Mouse (Mus musculus) inflammation-experienced regulatory T-cells, adult 6 months (primary cell): ENCODE measurements around the gene C130074G19Rik. TPM values are rescaled to one million over a fixed set of nuclear protein-coding genes. Genes with fewer than 3 reads are reported as not detected.

Experiments used
- ATAC-seq: one replicate; pipeline ENCODE4 v1.8.0; 2017
- polyA plus RNA-seq, 3 experiments: library from polyadenylated mRNA; unstranded; fragments of 100-300 nt; shearing (Covaris generic); gene quantifications; one replicate each; pipeline ENCODE4 v1.2.1; 2017

Gene C130074G19Rik
- polyA plus RNA-seq: not detected

DNA sequence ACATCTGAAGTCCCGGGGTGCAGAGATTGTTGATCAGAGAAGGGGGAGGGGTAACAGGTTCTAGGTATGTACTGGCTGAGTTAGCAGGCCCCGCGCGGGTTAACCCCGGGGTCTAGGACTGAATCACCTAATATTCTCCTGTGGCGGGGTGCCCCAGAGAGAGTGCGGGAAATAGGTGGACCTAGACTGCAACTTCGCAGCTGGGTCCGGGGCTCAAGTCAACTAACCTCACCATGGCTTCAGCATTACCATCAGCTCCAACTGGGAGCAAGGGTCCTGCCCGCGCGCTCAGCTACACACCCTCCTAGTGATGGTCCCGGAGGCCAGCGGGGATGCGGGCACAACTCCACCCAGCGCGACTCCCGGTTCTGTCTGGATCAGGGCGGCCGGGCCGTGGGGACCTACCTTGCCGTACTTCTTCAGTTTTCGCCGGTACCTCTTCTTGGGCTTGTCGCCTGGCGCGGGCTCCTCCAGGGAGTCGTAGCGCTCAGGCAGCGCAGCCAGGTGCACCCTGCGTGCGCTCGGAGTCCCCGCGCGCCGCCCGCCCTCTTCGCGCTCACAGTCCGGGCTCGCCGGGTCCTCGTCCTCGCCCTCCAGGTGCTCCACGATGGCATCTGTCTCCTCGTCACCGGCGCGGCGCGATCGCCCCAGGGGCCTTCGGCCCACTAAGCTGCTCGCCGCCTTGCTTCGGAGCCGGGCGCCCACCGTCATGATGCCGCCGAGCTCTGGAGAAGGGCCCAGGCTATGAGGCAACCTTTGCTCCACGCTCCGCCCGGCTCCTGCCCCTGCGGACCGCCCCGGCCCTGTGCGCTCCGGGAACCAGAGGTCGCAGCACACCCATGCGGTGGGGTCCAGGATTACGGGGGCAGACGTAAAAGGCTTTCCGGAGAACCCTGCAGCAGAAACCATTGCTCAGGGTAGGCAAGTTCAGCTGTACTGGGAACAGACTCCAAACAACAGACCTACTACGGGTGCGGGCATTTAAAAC, at the start of gene C130074G19Rik:
TSS of gene C130074G19Rik (minus strand) at position 938 of the 988 bp plus-strand sequence.
- no peak for ATAC-seq

DNA sequence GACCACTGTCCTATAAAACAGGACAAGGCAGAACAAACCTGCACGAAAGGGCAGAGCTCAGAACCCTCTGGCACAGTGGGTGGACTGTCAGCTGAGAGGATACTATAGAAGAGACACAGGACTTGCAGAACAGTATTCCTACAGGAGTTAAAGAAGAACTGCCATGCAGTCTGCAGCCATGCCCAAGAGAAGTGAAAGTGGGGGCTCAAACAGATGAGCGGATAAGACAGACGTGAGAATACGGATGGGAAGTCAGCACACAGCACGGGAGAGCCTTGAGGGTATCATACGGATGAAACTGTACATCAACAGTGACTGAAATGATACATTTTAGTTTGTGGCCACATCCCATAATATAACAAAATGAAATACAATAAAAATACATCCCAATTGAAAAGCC, 48.1 kb upstream of the C130074G19Rik start:
- no peak for ATAC-seq

DNA sequence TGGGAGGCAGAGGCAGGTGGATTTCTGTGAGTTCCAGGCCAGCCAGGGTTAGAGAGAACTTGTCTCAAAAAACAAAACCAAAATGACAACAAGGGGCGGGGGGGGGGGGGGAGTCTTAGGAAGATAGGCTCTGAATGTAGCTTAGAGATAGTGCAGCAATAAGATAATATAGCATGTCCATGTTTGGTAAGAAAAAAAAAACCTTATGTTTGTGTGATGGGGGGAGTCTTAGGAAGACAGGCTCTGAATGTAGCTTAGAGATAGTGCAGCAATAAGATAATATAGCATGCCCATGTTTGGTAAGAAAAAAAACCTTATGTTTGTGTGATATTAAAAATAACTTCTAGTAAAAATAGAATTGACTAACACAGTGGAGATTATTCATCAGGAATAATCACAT, 45.4 kb upstream of the C130074G19Rik start:
- ATAC-seq: no peak

DNA sequence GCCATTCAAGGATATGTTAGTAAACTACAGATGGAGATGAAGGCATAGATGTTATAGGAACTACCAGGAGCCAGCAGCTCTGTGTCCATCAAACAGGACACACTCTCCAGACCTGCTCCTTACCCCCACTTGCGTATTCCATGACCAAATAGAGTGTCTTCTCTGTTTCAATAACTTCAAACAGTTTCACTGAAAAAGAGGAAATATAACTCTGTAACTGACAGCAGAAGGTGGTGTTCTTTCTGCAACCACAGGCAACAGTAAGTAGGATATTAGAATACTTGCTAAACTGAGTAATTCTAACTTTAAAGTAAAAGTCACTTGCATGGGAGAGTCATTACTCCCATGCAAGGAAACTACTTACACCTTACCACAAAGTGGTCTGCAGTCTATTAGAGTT, 44.9 kb upstream of the C130074G19Rik start:
- ATAC-seq: no peak

DNA sequence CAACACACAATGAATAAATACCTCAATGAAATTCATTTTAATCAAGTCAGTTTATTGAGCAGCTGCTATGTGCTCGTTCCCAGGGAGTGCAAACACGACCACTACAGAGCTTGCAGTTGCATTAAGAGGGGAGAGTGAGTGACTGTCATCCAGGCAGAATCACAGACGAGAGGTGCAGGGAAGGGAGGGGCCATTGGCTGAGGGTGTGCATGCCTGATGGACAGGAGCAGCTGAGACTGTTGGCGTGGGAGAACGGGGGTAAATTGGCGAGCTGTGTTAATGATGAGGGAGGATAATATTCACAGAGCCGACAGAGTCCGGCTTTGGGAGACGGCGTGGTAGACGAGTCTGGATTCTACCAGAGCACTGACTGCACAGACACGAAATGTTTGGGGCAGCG, 39.8 kb upstream of the C130074G19Rik start:
- ATAC-seq: no peak

DNA sequence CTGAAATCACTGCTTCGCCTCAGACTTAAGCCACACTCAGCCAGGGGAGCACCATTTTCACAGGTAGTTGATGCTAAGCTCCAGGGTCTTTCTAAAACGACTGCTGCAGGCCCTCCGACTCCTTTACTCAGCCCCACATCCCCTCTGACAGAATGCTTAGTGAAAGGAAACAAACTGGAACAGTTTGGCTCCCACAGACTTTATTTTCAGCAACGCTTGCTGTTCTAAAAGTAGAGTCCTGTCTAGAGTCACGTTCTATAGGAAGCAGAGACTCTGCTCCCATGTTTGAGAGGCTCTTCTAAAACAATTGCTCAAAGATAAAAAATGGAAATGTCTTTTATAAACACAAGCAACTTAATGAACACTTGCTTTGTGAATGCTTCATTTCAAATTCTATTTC, 37.0 kb upstream of the C130074G19Rik start:
- no peak for ATAC-seq

DNA sequence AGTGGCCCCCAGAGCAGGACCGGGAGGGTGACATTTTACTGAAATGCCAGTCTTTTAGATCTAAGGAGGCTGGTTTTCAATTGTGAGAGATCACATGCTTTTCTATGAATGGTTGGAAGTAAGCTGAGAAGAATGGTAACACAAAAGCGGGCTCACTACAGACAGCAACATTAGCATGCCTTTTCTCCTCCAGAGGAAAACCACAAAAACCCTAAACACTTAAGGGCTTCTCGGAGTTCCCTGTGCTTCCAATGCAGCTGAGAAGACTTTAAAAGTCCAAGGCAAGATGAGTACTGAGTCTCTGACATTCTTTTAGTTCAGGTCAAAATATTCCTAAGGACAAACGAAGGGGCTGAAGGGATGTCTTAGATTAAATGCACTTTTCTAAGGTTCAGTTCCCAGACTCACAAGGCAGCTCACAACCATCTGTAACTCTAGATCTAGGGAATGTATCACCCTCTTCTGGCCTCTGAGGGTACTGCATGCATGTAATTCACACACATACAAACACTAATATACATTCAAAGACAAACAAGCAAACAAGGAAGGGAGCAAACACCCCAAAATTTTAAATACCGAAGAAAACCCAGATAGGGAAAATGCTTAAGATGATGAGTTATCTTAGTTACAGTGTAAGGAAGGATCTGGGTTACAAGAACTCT, 35.3 kb upstream of the C130074G19Rik start:
- ATAC-seq: no peak

DNA sequence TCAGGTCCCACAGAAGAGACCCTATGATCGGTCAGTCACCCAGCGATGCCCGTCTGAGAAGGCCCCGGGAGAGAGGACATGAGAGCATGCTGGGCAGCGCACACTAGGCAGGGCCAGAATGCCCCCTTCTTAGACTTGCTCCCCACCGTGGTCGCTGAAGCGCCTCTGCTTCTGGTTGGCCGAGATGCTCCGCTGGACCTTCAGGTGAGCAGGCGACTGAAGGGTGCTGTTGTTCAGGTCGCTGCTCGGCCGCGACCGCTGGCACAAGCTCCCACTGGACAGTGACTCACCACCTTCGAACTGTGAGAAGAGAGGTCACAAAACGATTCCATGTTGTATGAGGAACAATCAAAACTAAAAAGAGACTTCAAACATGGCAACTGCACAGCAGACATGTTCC, 29.3 kb upstream of the C130074G19Rik start:
- ATAC-seq: no peak

DNA sequence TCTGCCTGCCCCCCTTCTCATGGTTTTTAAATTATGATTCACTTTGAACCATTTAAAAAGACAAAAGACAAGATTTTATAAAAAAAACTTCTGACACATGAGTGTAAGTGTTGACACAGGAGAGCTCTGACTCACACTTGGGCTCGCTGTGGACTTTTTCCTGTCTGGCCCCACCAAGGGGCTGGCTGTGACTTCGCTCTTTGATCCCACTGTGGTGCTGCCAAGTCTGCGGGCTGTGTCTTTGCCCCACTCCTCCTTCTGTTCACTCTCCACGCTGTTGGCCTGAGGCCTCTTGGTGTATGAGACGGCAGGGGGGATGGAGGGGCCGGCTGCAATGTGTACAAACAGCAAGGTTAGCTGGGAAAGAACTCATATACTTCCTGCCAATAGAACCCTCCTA, 28.8 kb upstream of the C130074G19Rik start:
- ATAC-seq: no peak

DNA sequence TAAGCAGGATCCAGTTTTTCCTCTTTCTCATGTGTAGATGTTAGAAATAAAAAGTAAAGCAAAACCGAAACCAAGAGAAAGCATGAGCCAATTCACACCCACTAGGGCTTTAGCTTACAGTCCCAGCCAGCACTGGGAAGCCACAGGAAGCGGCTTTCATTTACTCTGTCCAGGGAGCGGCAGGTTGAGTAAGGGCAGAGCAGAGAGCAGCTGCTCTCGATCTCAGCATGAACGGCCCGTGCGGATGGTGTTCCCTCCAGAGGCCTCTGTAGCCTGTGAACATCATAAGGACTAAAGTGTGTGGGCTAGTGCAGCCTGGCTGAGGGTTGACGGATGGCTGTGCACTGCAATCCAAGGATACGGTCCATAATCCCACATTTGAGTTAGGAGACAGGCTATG, 25.5 kb upstream of the C130074G19Rik start:
- ATAC-seq: no peak

DNA sequence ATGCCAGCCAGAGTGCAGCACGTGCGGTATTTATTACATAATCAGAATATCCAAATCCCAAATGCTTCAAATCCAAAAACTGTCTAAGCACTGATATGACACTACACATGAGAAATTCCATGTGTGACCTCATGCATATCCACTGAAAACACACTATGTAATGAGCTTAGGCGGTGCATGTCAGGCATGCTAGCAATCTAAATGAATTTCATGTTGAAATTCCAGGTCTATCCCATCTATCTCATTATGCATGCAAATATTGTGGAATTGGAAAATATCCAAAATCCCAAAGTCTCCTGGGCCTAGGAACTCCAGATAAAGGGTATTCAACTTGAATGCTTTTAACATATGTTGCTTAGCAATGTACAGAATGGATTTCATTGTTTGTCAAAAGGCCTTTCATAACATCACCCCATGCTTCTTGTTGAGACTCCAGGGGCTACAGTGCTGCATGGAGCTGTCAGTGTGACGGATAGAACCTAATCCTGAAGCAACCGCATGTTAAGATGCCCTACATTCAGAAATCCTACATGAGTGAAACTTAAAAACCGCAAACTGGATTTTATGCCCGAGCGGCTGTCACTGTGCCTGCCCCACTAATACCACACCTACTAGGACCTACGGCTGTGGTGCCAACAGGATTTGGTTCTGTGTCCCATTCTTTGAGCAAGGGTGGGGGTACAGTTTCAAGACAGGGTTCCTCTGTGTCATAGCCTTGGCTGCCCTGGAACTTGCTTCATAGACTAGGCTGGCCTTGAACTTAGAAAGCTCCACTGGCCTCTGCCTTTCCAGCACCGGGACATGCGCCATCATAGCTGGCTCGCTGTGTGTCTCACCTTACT, 23.1 kb upstream of the C130074G19Rik start:
- no peak for ATAC-seq

DNA sequence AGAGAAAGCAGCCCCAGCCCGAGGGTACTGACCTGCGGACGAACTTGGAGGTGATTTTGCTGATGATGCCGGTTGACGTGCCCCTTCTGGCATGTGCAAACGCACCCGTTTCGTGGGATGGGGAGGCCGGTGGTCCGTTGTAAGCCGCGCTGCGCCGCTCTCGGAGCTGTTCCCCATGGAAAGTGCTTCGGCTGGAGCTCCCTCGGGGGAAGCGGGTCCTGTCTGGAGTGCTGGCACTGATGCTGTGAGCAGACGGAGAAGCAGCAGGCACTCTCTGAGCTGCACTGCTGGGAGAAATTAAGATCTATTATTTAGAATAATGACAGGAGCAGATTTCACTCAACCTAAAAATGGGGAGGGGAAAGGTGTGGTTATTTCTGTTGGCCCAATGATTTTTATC, 22.4 kb upstream of the C130074G19Rik start:
- ATAC-seq: no peak

DNA sequence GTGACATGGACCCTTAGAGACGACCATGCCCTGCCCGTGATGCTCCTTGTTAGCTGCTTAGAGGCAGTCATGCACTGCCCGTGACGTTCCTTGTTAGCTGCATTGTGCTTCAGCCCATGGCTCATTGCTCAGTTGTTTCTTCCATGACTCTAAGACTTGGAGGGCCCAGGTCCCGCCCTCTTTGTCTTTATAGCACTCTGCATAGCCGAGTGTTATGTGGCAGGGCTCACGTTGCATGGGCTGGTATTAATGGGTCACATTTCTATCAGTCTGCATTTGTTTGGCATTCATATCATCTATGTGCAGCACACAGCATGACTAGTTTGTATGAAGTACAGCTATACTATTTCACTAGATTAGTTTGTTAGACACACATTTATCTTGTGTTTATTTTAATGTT, 20.7 kb upstream of the C130074G19Rik start:
- no peak for ATAC-seq

DNA sequence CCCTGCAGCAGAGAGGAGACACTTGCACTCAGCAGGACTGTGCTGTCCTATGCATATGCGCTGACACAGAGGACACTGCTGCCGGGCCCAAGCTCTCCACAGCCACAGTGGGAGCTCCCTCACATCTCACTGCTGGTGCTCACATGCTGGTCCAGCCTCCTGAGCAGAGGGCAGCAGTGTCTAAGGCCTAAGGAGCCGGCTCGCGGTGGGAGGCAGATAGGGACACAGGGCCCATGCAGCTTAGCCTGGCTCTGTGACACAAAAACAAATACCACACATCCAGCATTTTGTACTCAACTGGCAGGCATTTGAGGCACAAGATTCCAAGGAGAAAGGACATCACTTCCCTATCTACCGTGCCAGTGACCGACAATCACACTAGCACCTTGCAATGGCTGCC, 19.9 kb upstream of the C130074G19Rik start:
- ATAC-seq: no peak

DNA sequence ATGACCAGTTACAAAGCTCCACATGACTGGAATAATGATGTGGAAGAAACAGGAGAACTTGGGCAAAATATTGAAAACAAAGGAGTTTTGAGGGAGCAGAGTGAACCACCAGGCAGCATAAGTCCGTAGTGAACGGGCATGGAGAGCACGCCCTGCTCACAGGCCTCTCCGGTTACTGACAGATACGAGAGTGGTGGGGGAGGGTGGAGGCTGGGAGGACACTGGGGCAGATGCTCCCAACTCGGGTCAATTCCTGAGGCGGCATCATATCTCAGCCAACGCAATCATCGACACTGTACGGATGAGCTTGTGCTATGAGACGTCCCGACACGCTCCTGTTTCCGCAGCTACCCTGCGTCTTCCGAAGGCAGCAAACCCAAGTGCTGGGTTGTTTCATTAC, 14.3 kb upstream of the C130074G19Rik start:
- no peak for ATAC-seq

DNA sequence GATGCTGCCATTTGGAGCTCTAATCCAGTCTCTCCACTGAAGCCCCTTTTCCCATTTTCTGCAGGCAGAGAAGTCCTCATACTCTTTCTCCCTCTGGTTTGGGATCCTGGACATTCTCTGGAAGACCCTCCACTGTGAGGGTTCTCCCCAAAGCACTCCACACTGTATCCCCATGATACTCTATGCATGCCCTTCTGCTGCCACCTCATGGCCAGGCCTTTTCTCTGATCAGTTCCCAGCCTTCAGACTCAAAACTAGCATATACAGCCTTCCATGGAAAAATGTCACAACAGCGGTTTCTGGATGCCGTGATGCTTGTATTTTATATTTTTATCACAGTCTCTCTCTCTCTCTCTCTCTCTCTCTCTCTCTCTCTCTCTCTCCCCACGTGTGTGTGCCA, 9.0 kb upstream of the C130074G19Rik start:
- no peak for ATAC-seq

DNA sequence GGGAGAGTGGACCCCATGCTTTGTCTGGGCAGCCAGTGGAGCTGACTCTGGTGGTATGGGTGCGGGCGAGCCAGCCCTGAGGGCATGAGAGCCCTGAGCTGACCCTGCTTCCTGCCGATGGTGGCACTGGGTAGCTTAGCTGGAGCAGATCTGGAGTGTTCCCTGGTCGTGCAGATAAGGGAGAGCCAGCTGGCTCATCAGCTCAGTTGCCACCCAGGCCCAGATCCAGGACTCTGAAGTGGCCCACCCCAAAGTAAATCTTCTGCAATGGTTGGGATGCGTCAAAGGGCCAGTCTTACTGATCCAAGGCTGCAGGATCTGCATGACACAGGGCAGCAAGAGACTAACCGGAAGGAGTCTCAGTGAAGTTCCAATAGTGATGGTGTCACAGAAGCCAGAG, 6.4 kb upstream of the C130074G19Rik start:
- ATAC-seq: no peak

DNA sequence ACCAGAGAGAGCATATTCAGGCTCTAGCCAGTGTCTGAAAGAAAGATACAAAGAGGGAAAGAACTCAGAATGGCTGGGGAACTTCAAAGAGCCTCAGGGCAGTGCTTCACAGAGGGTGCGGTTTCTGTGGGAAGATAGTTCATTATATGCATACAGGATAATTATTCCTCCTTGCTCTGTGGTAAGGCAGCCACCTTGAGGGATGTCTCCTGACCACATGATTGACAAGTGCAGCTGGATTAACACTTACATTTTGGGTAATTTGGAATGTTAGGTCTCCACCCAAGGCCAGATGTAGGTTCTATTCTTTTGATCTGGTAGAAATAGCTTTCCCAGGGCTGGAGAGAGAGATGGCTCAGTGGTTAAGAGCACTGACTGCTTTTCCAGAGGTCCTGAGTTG, 3.1 kb upstream of the C130074G19Rik start:
- no peak for ATAC-seq

DNA sequence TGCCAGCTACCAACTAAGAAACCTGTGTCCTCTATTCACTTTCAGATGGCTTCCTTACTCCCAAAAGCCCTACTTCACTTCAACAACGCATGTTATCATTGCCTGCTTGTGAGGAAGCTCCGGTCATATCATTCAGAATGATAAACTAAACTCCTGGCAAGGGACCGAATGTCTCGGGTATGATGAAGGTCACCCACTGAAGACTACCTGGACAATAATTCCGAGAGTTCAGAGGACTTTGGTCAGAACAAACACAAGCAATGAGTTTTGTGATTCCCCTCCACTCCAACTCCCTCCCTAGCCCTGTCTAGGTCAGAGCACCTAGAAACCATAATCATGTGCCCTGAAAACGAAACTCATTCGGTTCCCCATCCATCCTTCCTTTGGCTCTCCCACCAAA, 1.2 kb downstream of the C130074G19Rik start:
- ATAC-seq: no peak

DNA sequence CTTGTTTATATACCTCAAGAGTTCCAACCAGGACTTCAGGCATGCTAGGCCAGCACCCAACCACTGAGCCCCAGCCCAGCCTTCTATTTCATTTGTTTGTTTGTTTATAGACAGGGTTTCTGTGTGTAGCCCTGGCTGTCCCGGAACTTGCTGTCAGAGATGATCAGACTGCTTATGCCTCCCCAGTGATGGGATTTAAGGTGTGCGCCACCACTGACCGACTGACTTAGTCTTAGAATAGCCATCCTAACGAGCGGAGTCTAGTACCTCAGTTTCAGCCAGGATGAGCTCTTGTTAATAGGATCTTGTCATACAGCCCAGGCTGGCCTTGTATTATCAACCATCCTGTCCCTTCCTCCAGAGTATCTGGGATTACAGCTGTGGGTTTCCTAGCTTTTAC, 1.8 kb downstream of the C130074G19Rik start:
- ATAC-seq: no peak

DNA sequence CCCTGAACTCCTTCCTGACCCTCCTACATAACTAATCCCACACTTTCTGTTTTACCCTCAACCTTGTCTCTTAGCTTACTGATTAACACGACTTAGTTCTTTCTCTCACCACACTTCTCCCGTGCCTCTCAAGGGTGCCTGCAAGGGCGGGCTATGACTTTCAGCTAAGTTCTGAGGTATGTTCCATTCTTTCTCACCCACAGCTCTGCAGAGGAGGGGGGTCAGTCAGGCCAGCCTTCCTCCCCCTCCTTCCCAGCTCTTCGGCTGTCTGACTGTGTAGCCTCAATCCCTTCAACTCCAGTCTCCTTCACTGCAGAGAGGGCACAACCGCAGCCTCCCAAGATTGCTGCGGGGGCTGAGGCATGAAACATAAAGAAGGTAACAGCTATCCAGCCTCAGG, 4.2 kb downstream of the C130074G19Rik start:
- ATAC-seq: no peak

DNA sequence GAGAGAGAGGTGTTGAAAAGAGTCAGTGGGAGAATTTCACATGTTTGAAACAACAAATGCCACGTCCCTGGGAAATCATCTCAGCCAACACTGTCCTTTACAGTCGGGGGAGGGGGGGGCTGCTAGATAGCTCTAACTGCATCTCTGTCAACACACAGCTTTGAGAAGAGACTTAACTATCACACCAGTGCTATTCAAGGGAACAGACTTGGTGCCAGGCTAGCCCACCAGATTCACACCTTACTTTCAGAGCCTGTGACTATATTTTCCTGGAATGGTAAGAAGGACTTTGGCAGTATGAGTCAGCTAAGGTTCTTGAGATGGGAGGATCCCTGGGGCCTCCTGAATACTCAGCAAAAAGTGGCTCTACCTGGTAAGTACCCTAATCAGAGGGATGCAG, 5.7 kb downstream of the C130074G19Rik start:
- ATAC-seq: no peak

DNA sequence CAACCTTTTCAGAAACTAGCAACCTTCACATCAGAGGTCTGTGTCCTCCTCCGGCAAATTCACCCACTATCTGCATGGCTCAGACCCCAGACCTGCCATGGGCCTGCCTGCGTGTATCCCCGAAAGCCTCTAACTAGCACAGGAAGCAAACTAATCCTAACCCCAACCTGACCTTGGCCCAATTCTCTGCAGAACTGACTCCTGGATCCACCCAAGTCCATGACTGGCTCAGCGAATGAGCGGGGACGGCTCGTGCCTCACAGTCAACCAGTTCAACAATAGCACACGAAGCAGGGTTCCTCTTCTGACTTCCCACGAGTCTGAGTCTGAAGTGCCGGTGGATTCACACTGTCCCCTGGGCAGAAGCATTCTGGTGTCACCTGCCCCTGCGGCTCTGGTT, 9.1 kb downstream of the C130074G19Rik start:
- ATAC-seq: no peak
